ENCODE assay signal across 13 mouse cellular contexts in the genomic region with DNA sequence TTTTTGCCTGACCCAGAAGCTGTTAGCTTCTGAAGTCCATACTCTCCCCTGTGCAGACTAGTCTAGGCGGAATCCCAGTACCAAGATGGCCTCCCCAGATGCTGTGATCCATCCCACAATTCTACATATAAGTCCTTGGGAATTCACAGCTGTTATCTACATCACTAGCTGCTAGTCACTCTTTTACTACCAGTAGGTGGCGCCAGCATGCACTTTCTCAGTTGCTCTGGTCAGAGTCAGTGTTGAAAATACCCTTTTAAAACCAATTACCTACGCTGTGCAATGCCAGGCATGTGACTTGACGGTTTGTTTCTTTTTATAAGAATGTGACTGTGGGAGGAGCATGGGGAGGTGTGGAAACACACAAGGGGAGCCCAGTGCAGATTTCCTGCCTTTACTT.
DNase-seq lines count a peak whose midpoint lies in the region; ATAC-seq and TF ChIP-seq lines count a peak whose summit lies in the region.
"Had no signal": no experiment of that assay in that cellular context is flagged by ENCODE, and none has a peak within 500 bp of the region (broad histone marks: within the 10 kb centered on the region; RNA-seq: fewer than 3 reads in every experiment).

No protein-coding gene starts in this region.

- no peak for TF ChIP-seq EP300 in liver, embryonic 14.5 days (IDR thresholded peaks at IDR 0.05; ENCODE audit: low read depth)

- no peak overlapping the region for H3K4me3 ChIP-seq in forebrain, embryonic 14.5 days (ENCODE audit: low read depth, low read length)
- no peak overlapping the region for H3K4me3 ChIP-seq in forebrain, embryonic 13.5 days
- no peak overlapping the region for H3K4me3 ChIP-seq in liver, embryonic 12.5 days
- H3K4me3 ChIP-seq in liver, embryonic 14.5 days (ENCODE audit: insufficient read depth in 1 of 2, low read depth in 2 of 2, low read length in 2 of 2): no peak overlapping the region
- H3K4me3 ChIP-seq in kidney, embryonic 15.5 days (replicated peaks): no peak overlapping the region
- H3K4me3 ChIP-seq: liver, embryonic 15.5 days; neural tube, embryonic 13.5 days had no signal

- ATAC-seq in forebrain, embryonic 14.5 days: no peak
- no peak for ATAC-seq in forebrain, embryonic 13.5 days
- no peak for ATAC-seq in liver, embryonic 12.5 days
- ATAC-seq in liver, embryonic 14.5 days (ENCODE audit: insufficient read depth): no peak
- no peak for ATAC-seq in kidney, embryonic 15.5 days (replicated peaks; ENCODE audit: low FRiP score)
- ATAC-seq: forebrain, embryonic 16.5 days had no signal

- H3K9me3 ChIP-seq in forebrain, embryonic 14.5 days (replicated peaks; ENCODE audit: control insufficient read depth, low read length): no peaks in the 10 kb centered on the region
- peaks cover 9% of the 10 kb centered on the region for H3K9me3 ChIP-seq in forebrain, embryonic 13.5 days (replicated peaks)
- peaks cover 5% of the 10 kb centered on the region; the same call in 1 of the 2 replicates for H3K9me3 ChIP-seq in liver, embryonic 12.5 days (replicated peaks)
- H3K9me3 ChIP-seq in liver, embryonic 14.5 days (ENCODE audit: control insufficient read depth, low read length): no peaks in the 10 kb centered on the region
- H3K9me3 ChIP-seq in kidney, embryonic 15.5 days (replicated peaks): peaks cover 7% of the 10 kb centered on the region; the same call in 1 of the 2 replicates
- H3K9me3 ChIP-seq: liver, embryonic 15.5 days had no signal

- no peak overlapping the region for H3K9ac ChIP-seq in forebrain, embryonic 14.5 days (ENCODE audit: low read length)
- H3K9ac ChIP-seq in forebrain, embryonic 13.5 days: no peak overlapping the region
- no peak overlapping the region for H3K9ac ChIP-seq in liver, embryonic 12.5 days
- no peak overlapping the region for H3K9ac ChIP-seq in liver, embryonic 14.5 days (replicated peaks)
- H3K9ac ChIP-seq in kidney, embryonic 15.5 days: no peak overlapping the region
- H3K9ac ChIP-seq: liver, embryonic 15.5 days; neural tube, embryonic 13.5 days had no signal

- no peak overlapping the region for H3K27ac ChIP-seq in forebrain, embryonic 14.5 days (ENCODE audit: low read depth, low read length)
- H3K27ac ChIP-seq in forebrain, embryonic 13.5 days: no peak overlapping the region
- H3K27ac ChIP-seq in liver, embryonic 12.5 days: no peak overlapping the region
- no peak overlapping the region for H3K27ac ChIP-seq in liver, embryonic 14.5 days
- no peak overlapping the region for H3K27ac ChIP-seq in kidney, embryonic 15.5 days
- H3K27ac ChIP-seq: liver, embryonic 15.5 days; neural tube, embryonic 13.5 days had no signal

- 84% methylated on average over 4 of the region's 4 CpGs for WGBS in forebrain, embryonic 14.5 days
- 82% methylated on average over 4 of the region's 4 CpGs for WGBS in forebrain, embryonic 13.5 days
- 59% methylated on average over 4 of the region's 4 CpGs for WGBS in liver, embryonic 12.5 days (ENCODE audit: insufficient replicate concordance)
- WGBS in liver, embryonic 14.5 days (ENCODE audit: insufficient replicate concordance): 58% methylated on average over 4 of the region's 4 CpGs
- WGBS in kidney, embryonic 15.5 days: 79% methylated on average over 4 of the region's 4 CpGs

- no peaks in the 10 kb centered on the region for H3K36me3 ChIP-seq in forebrain, embryonic 14.5 days (ENCODE audit: control insufficient read depth, insufficient read depth, low read length)
- H3K36me3 ChIP-seq in forebrain, embryonic 13.5 days (ENCODE audit: poor library complexity, severe bottlenecking): no peaks in the 10 kb centered on the region
- no peaks in the 10 kb centered on the region for H3K36me3 ChIP-seq in liver, embryonic 12.5 days
- no peaks in the 10 kb centered on the region for H3K36me3 ChIP-seq in liver, embryonic 14.5 days (replicated peaks; ENCODE audit: control insufficient read depth, insufficient read depth, low read depth)
- H3K36me3 ChIP-seq in kidney, embryonic 15.5 days: no peaks in the 10 kb centered on the region
- H3K36me3 ChIP-seq: liver, embryonic 15.5 days; neural tube, embryonic 13.5 days had no signal

- DNase-seq in forebrain, embryonic 14.5 days (ENCODE audit: low spot score): peak; percentile 12
- peak; percentile 11 for DNase-seq in liver
- DNase-seq in NIH3T3 (ENCODE audit: low read depth): peak; percentile 9
- DNase-seq in liver, embryonic 14.5 days (ENCODE audit: low read depth in 3 of 3, low spot score in 3 of 3): no peak
- DNase-seq in ovary, postnatal 36 days (ENCODE audit: low spot score): no peak
- DNase-seq: right cerebral cortex, postnatal 4 days had no signal

- TF ChIP-seq CTCF in liver, embryonic 14.5 days (IDR thresholded peaks at IDR 0.05; ENCODE audit: low read depth): peak; percentile 40

- no peaks in the 10 kb centered on the region for H3K27me3 ChIP-seq in forebrain, embryonic 14.5 days (replicated peaks; ENCODE audit: control insufficient read depth, insufficient read depth, low read length)
- no peaks in the 10 kb centered on the region for H3K27me3 ChIP-seq in forebrain, embryonic 13.5 days
- no peaks in the 10 kb centered on the region for H3K27me3 ChIP-seq in liver, embryonic 12.5 days (replicated peaks)
- H3K27me3 ChIP-seq in liver, embryonic 14.5 days (ENCODE audit: control insufficient read depth, insufficient read depth, low read length): no peaks in the 10 kb centered on the region
- no peaks in the 10 kb centered on the region for H3K27me3 ChIP-seq in kidney, embryonic 15.5 days
- H3K27me3 ChIP-seq: liver, embryonic 15.5 days; neural tube, embryonic 13.5 days had no signal

- no peak overlapping the region for H3K4me2 ChIP-seq in forebrain, embryonic 14.5 days (ENCODE audit: low read length)
- no peak overlapping the region for H3K4me2 ChIP-seq in forebrain, embryonic 13.5 days
- H3K4me2 ChIP-seq in liver, embryonic 12.5 days: no peak overlapping the region
- H3K4me2 ChIP-seq in liver, embryonic 14.5 days (ENCODE audit: low read depth): no peak overlapping the region
- no peak overlapping the region for H3K4me2 ChIP-seq in kidney, embryonic 15.5 days
- H3K4me2 ChIP-seq: liver, embryonic 15.5 days; midbrain, embryonic 11.5 days; neural tube, embryonic 13.5 days had no signal

- H3K4me1 ChIP-seq in forebrain, embryonic 14.5 days (ENCODE audit: control insufficient read depth, insufficient read depth, low read length): no peaks in the 10 kb centered on the region
- no peaks in the 10 kb centered on the region for H3K4me1 ChIP-seq in forebrain, embryonic 13.5 days
- no peaks in the 10 kb centered on the region for H3K4me1 ChIP-seq in liver, embryonic 12.5 days
- no peaks in the 10 kb centered on the region for H3K4me1 ChIP-seq in liver, embryonic 14.5 days (replicated peaks; ENCODE audit: control insufficient read depth in 2 of 2, insufficient read depth in 2 of 2, low read length in 1 of 2)
- no peaks in the 10 kb centered on the region for H3K4me1 ChIP-seq in kidney, embryonic 15.5 days
- H3K4me1 ChIP-seq: liver, embryonic 15.5 days; neural tube, embryonic 13.5 days had no signal

Comparison
In these comparisons a context has a peak if more than half of its experiments do, and no peak if none do; other contexts are left out.
1. DNase-seq: peak in forebrain, embryonic 14.5 days (single experiment), liver (single experiment) and NIH3T3 (single experiment); none in liver, embryonic 14.5 days (0 of 3) and ovary, postnatal 36 days (single experiment).